Mouse (Mus musculus) cerebellum, adult 11-12 months (tissue): ENCODE results near the gene Xylt1.

ENCODE experiments used
- DNase-seq: peaks from one replicate; pipeline ENCODE4 v3.0.0; 2022

Xylt1 gene

DNA sequence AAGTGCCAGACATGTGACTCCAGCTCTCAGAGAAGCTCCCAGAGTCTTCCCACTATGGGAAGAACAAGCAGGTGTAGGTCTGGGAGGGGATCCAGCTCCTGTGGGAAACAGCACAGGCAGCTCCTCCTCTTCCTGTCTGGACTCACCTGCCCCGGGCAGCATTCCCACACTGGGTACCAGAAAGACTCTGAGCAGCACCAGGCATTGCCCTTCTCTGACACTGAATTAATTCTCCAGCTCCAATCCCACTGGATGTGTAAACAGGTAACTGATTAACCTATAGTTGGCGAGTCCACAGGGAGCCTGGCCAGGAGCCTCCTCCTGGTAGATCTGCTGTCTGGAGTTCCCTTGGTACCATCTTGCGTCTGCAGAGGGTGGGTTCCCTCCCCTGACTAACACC lies 248.0 kb downstream of the Xylt1 start:
- no peak for DNase-seq

GRCm38 (mm10) chr7:117630657-117631056 lies 249.9 kb downstream of the Xylt1 start:
- no peak for DNase-seq

DNA sequence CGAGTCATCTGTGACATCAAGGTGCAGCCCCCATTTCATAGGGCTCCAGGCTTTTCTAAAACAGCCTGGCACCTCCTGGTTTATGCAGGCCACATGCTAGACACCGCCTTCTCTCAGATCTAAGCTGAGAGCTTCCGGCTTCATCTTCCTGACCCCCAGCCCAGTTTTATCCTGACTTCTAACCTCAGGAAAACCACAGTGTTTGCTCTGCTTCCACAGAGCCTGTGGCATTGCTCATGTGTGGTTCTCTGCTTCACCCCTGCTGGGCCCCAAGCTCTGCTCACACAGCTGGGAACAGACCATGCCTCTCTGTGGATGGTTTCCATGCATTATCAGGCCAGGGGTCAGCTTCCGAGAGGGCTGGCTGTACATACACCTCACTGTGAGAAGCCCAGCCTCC lies 254.8 kb downstream of the Xylt1 start:
- DNase-seq = no peak

GRCm38 (mm10) chr7:117636713-117637112 lies 255.9 kb downstream of the Xylt1 start:
- no peak for DNase-seq

- DNase-seq = no peak
Measured at GRCm38 (mm10) chr7:117637997-117638396, 257.2 kb downstream of the Xylt1 start.

DNA sequence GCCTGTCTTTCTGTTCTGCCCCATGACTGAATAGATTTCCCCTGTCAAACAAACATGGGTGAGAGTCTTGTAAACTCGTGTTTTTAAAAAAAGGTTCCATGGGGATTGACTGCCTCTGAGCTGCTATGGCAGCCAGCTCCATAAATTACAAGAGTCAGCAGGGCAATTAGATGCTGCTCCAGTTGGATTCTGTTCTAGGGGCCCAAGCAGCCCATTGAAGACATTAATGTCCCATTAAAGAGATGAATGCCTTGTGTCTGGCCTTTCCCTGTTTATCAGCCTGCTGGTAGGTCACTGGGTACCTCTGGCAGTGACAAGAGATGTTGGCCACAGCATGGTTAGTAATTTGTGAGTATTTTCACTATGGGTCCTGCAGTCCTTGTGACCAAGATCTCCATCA lies 271.9 kb downstream of the Xylt1 start:
- no peak for DNase-seq

- DNase-seq = no peak
Measured at GRCm38 (mm10) chr7:117655732-117656131, 275.0 kb downstream of the Xylt1 start.

GRCm38 (mm10) chr7:117658180-117658579 lies 277.4 kb downstream of the Xylt1 start:
- no peak for DNase-seq

GRCm38 (mm10) chr7:117658739-117659138 lies 278.0 kb downstream of the Xylt1 start:
- DNase-seq = no peak

GRCm38 (mm10) chr7:117667286-117667685 lies 286.5 kb downstream of the Xylt1 start:
- DNase-seq = no peak

DNA sequence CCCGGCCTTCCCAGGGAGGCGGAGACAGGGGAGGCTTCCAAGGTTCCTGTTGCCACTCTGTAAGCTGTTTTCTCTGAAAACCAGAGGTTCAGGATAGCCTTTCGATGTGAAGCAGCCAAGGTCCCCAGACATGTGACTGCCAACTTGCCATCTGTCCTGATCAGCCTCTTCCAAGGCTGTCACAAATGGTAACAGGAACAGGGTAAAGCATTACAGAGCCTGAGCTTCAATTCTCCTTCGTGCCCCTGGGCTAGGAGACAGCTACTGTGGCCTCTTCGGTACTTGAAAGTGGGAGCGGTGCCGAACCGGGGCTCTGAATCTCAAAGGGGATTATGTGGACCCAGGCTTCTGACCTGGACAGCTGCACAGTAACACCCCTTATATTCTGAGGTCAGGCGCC lies 287.4 kb downstream of the Xylt1 start:
- DNase-seq = no peak

DNA sequence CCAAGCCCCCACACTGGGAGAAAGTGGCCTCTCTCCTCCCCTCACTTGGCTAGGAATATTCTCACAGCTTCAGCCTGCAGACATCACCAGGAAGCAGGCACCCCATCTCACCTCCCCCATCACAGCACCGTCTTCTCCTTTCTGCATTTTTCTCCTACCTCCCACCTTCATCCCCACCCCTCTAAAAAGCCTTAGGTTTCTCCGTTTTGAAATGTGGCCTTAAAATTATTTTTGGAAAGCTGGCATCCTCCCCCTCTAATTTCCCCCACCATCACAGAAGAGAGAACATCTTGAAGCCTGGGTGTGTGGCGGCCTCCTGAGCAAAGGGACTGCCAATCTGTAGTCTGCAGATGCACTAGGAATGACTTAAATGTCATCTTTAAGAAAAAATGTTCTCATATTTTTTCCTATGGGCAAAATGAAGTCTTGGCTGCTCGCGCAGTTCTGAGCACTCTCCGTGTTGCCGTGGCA lies 291.4 kb downstream of the Xylt1 start:
- DNase-seq = no peak

DNA sequence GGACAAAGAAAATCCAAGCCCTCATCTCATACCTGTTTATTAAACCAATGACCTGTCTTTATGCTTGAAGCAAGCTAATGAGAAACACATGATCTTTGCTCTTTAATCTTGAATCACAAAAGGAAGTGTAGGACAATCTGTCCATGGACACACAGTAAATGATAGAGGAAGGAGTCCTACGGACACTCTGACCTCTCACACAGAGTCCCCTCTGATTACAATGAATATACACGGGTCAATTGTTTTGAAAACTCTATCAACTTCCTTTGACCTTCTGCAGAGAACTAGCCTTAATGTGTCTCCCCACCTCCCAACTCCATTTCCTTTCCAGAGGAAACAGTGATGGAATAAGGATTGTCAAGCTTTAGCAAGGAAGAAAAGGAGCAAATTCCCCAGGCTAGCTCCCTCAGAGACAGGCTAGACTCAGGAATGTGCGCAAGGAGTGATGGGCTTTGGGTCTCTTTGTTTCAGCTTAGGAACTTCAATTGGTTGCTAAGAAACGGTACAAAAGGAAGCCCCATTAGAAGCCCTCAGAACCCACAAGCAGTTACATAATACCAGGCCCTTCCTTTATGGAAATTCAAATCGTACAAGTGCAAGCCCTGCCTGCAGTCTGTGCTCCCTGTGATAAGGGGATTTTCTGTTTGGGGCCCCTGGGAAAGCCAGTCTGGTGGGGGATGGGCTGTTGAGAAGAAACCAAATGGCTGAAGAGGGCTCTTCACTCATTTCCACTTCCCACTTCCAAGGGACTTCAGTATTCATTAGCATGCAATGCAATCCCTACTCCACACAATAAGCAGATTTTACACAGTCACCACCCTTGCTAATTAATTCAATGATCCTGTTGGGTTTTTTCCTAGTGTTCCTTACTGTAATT lies 305.6 kb downstream of the Xylt1 start:
- DNase-seq = no peak

- DNase-seq = no peak
Measured at GRCm38 (mm10) chr7:117686997-117687302, 306.2 kb downstream of the Xylt1 start.

DNA sequence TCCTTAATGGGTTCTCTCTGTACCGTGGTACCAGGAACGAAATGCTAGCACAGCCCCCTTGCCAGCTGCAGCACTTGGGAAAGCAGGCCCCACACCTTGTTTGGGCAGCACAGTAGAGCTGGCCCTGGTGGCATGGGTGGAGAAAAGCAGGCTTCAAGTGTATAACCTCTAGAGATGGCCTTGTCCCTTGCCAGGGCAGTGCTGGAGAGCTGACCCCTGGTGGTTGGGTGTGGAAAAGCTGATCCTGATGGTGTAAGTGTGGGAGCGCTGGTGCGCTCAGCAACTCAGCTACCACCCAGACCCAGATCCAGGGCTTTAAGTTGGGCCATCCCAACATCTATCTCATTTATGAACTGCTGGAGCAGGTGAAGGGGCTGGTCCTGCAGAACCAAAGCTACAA lies 314.8 kb downstream of the Xylt1 start:
- no peak for DNase-seq

GRCm38 (mm10) chr7:117697681-117698080 lies 316.9 kb downstream of the Xylt1 start:
- no peak for DNase-seq

- no peak for DNase-seq
Measured at GRCm38 (mm10) chr7:117698551-117699114, 317.9 kb downstream of the Xylt1 start.

DNA sequence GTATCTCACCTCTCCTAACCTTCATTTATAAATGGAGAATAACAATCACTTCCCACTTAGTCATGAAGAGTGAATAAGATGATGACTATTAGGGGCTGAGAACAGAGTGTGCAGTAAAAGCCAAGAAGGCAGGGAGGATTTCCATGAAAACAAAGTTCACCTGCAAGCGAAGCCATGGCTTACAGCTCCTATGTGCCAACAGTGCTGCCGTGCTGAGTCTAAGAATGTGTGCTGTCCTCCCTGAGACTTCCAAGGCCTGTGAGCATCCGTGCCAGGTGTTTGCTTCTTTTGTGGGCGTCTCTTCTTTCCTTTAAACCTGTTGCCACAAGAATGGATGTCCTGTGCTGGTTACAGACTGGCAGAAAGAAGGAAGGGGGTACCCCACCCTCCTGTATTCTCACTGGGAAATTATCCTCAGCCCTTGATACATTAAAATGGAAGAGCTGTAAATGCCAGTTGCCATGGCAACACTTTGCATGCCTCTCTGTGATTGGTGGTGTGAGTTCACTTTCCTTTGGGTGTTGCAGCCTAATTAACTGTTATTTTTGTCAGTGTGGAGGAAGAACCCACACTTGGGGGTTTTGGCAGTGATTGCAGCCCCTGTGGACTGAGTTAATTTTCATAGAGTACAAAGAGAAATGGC lies 318.7 kb downstream of the Xylt1 start:
- DNase-seq = no peak

- no peak for DNase-seq
Measured at GRCm38 (mm10) chr7:117700066-117700465, 319.3 kb downstream of the Xylt1 start.

DNA sequence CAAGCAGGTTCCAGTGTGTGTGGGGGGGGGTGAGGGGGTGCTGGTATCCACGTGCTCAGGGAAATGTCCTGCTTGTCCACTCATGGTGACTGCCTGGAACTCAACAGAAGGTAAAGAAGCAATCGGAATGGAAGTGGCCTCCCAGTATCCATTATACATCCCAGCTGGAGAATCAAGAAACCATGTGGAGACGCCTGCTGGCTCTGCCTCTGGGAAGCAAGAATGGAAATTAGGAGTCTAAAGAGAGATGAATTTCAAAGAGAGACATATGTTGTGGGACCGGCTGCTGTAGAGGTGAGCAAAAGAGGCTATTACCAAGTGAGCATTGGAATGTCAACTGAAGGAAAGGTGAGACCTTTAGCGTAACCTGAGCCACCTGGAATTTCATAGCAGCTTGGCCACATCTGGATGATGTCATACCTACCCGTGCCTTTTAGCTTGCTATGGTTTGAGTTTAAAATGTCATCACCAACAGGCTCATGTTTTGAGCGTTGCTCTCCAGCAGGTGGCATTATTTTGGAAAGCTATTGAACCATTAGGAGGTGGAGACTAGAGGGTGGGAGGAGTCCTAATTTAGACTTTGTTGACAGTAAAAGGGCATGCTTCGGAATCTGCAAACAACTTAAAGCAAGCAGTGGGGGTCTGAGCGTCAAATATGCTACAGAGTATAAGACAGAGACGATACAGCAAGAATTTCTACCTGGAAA lies 329.3 kb downstream of the Xylt1 start:
- DNase-seq = no peak

DNA sequence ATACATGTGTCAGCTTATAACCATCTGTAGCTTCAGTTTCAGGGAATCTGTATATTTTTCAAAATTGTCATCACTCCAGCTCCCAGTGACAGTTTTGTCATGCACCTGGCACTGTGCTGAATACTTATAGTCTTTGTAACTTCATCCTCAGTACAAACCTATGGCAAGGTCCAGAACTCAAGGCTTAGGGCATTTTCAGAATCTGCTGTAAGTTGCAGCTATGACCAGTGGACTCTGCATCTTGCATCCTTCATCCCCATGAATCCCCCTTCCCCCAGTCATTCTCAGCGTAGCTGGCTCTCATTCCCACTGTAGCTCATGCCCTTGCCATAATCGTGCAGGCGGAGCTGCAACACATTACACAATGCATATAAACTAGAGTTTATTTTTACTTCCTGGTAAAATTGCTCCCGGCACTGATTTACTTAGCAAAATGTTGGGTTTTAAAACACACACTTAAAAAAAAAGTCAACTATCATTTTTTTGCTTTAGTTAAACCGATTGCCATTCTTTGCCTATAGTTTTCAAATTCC lies 336.2 kb downstream of the Xylt1 start:
- no peak for DNase-seq

DNA sequence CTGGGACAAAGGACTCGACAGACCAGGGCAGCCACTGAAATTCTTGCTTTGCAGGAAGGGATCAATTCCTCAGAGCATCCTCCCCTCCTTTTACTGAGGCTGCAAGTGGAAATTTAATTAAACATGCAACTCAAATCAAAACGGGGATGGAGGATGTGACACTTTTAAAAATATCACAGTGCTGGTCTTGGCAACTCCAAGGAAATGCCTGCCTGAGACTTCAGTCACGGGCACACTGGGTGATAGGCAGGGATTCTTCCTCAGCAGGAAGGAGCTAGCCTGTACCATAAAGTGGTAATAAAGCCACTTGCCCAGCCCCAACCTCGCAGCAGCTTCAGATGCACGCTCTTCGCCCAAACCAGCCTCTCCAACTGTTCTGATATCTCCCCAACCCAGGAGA lies 339.6 kb downstream of the Xylt1 start:
- DNase-seq = no peak
